Mouse (Mus musculus): Measurements from ENCODE around the gene Sbf2. TPM values are rescaled to one million over a fixed set of nuclear protein-coding genes. Genes with fewer than 3 reads are reported as not detected.

Sbf2 gene
- polyA plus RNA-seq, 1 experiment from 2014 or later = 24.7 TPM

GRCm38 (mm10) chr7:110285076-110285848 lies 329.5 kb downstream of the Sbf2 start:
- Histone ChIP-seq H3K27ac (ENCODE audit: low read length) (no peak overlapping the region), H3K4me2 (ENCODE audit: low read depth, low read length) (no peak overlapping the region), H3K36me3 (ENCODE audit: control insufficient read depth, insufficient read depth, low read length) (no peaks in the 10 kb centered on the region), H3K9ac (ENCODE audit: low read depth, low read length) (no peak overlapping the region), H3K4me3 (ENCODE audit: low read length) (no peak overlapping the region), H3K9me3 (ENCODE audit: control insufficient read depth, low read length) (no peaks in the 10 kb centered on the region), H3K27me3 (replicated peaks; ENCODE audit: control insufficient read depth, insufficient read depth, low read length) (no peaks in the 10 kb centered on the region), H3K4me1 (ENCODE audit: control insufficient read depth, insufficient read depth, low read length) (peaks cover 11% of the 10 kb centered on the region; the same call in 1 of the 2 replicates)
- ATAC-seq = no peak
- WGBS = 91% methylated on average over 12 of the region's 12 CpGs

- no peaks in the 10 kb centered on the region for H3K27me3 ChIP-seq (replicated peaks; ENCODE audit: control insufficient read depth, insufficient read depth, low read length)
- H3K36me3 ChIP-seq (ENCODE audit: control insufficient read depth, insufficient read depth, low read length) = 0 out of 2 replicates have a peak, but pooled peaks cover 6% of the 10 kb centered on the region
- ATAC-seq = no peak
- 89% methylated on average over 6 of the region's 6 CpGs for WGBS
- H3K27ac ChIP-seq (ENCODE audit: low read length) = no peak overlapping the region
- H3K9me3 ChIP-seq (ENCODE audit: control insufficient read depth, low read length) = no peaks in the 10 kb centered on the region
- peaks cover 15% of the 10 kb centered on the region for H3K4me1 ChIP-seq (ENCODE audit: control insufficient read depth, insufficient read depth, low read length)
- H3K4me3 ChIP-seq (ENCODE audit: low read length) = no peak overlapping the region
- no peak overlapping the region for H3K4me2 ChIP-seq (ENCODE audit: low read depth, low read length)
- H3K9ac ChIP-seq (ENCODE audit: low read depth, low read length) = no peak overlapping the region
Observed at GRCm38 (mm10) chr7:110283484-110284275, 331.0 kb downstream of the Sbf2 start.

GRCm38 (mm10) chr7:110282797-110283196 lies 331.9 kb downstream of the Sbf2 start:
- H3K9me3 ChIP-seq (ENCODE audit: control insufficient read depth, low read length) = no peaks in the 10 kb centered on the region
- 0 out of 2 replicates have a peak, but pooled peaks cover 6% of the 10 kb centered on the region for H3K36me3 ChIP-seq (ENCODE audit: control insufficient read depth, insufficient read depth, low read length)
- 81% methylated on average over 11 of the region's 11 CpGs for WGBS
- no peak overlapping the region for H3K4me3 ChIP-seq (ENCODE audit: low read length)
- H3K4me2 ChIP-seq (ENCODE audit: low read depth, low read length) = no peak overlapping the region
- H3K9ac ChIP-seq (ENCODE audit: low read depth, low read length) = no peak overlapping the region
- no peak overlapping the region for H3K27ac ChIP-seq (ENCODE audit: low read length)
- no peak for ATAC-seq
- no peaks in the 10 kb centered on the region for H3K27me3 ChIP-seq (replicated peaks; ENCODE audit: control insufficient read depth, insufficient read depth, low read length)
- peaks cover 11% of the 10 kb centered on the region for H3K4me1 ChIP-seq (ENCODE audit: control insufficient read depth, insufficient read depth, low read length)

DNA sequence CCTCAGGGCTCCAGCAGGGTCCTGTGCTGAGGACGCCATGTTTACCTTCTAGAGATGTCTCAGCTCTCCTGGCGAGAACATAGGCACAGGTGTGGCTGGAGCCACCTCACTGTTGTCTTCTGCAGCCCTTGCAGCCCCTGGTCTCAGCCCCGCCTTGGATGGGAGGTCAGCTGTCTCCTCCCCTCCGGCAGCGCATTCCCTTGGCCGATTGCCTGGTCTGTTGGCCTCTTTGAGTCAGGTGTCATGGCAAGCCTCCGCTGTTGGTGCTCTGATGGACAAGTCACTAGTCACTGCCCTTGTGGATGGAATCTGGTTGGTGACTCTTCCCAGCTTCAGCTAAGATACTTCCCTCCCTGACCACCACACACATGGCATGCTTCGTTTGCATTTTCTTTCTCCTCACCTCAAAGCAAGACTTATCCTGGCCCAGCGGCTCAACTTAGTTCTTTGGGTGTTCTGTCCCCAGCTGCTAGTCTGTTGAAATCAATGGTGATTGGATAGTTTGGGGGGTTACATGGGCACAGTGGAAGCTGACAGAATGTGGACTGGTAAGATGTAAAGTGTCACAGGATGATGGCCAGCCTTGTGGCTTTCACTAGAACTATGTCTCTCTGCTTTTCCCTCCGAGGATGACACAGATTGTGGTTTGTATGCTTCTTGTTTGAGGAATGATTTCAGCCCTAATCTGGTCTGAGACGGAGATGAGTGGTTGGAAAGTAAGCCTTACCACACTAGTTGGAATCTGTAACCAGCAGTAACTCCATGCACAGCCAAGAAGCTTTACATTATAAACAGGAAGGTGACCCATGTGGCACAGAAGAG lies 333.1 kb downstream of the Sbf2 start:
- Histone ChIP-seq H3K27me3 (replicated peaks; ENCODE audit: control insufficient read depth, insufficient read depth, low read length) (no peaks in the 10 kb centered on the region), H3K4me1 (ENCODE audit: control insufficient read depth, insufficient read depth, low read length) (peaks cover 7% of the 10 kb centered on the region), H3K36me3 (ENCODE audit: control insufficient read depth, insufficient read depth, low read length) (0 out of 2 replicates have a peak, but pooled peaks cover 6% of the 10 kb centered on the region), H3K27ac (ENCODE audit: low read length) (no peak overlapping the region), H3K9ac (ENCODE audit: low read depth, low read length) (no peak overlapping the region), H3K4me2 (ENCODE audit: low read depth, low read length) (no peak overlapping the region), H3K9me3 (ENCODE audit: control insufficient read depth, low read length) (no peaks in the 10 kb centered on the region), H3K4me3 (ENCODE audit: low read length) (no peak overlapping the region)
- no peak for ATAC-seq
- 92% methylated on average over 11 of the region's 11 CpGs for WGBS

DNA sequence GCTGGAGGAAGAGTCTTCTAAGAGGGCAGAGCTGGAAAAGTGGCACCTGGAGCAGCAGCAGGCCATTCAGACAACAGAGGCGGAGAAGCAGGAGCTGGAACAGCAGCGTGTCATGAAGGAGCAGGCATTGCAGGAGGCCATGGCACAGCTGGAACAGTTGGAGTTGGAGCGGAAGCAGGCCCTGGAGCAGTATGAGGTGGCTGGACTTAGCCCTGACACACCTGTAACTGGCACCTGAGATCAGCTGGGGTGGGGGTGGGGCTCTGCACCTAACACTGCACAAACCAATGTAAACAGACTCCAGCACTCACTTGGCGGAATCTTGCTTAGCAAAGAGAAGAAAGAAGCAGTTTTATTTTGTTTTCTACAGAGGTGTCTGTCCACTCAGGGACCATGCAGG lies 335.5 kb downstream of the Sbf2 start:
- Histone ChIP-seq H3K27ac (ENCODE audit: low read length) (peak overlapping the region; percentile 77), H3K9me3 (ENCODE audit: control insufficient read depth, low read length) (no peaks in the 10 kb centered on the region), H3K4me2 (ENCODE audit: low read depth, low read length) (no peak overlapping the region), H3K27me3 (replicated peaks; ENCODE audit: control insufficient read depth, insufficient read depth, low read length) (no peaks in the 10 kb centered on the region), H3K4me3 (ENCODE audit: low read length) (no peak overlapping the region), H3K9ac (ENCODE audit: low read depth, low read length) (peak overlapping the region; percentile 30; the same call in 1 of the 2 replicates), H3K36me3 (ENCODE audit: control insufficient read depth, insufficient read depth, low read length) (peaks cover 14% of the 10 kb centered on the region; the same call in 1 of the 2 replicates), H3K4me1 (ENCODE audit: control insufficient read depth, insufficient read depth, low read length) (peaks cover 7% of the 10 kb centered on the region)
- ATAC-seq = peak; percentile 95
- WGBS = 74% methylated on average over 4 of the region's 4 CpGs

DNA sequence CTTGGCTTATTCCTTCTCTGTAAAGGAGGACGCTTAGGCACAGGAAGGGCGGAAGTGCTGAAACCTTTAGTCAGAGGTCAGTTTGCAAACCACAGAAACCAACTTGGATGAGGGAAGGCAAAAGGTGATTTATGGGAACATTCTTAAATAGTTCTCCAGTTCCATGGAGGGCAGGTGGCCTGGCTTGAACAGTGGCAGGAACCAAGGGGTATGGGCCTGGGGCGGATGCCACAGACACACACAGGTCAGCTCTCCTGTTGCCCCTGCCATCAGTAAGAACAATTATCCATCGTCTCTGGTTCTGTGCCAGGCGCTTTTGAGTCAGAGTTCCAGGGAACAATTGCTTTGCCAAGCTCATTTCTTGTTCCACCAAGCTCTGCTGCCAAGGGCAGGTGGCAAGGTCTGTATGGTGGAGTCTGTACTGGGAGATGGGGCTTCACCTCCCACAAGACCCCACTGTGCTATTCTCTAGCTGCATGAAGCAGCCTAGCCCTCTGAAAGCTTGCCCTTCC lies 336.9 kb downstream of the Sbf2 start:
- no peak overlapping the region for H3K4me2 ChIP-seq (ENCODE audit: low read depth, low read length)
- H3K4me3 ChIP-seq (ENCODE audit: low read length) = no peak overlapping the region
- H3K27ac ChIP-seq (ENCODE audit: low read length) = no peak overlapping the region
- H3K9ac ChIP-seq (ENCODE audit: low read depth, low read length) = no peak overlapping the region
- H3K9me3 ChIP-seq (ENCODE audit: control insufficient read depth, low read length) = no peaks in the 10 kb centered on the region
- peaks cover 7% of the 10 kb centered on the region for H3K4me1 ChIP-seq (ENCODE audit: control insufficient read depth, insufficient read depth, low read length)
- H3K27me3 ChIP-seq (replicated peaks; ENCODE audit: control insufficient read depth, insufficient read depth, low read length) = no peaks in the 10 kb centered on the region
- ATAC-seq = no peak
- 87% methylated on average over 5 of the region's 5 CpGs for WGBS
- H3K36me3 ChIP-seq (ENCODE audit: control insufficient read depth, insufficient read depth, low read length) = peaks cover 14% of the 10 kb centered on the region; the same call in 1 of the 2 replicates

- Histone ChIP-seq H3K27ac (ENCODE audit: low read length) (no peak overlapping the region), H3K9ac (ENCODE audit: low read depth, low read length) (no peak overlapping the region), H3K36me3 (ENCODE audit: control insufficient read depth, insufficient read depth, low read length) (peaks cover 13% of the 10 kb centered on the region; the same call in 1 of the 2 replicates), H3K27me3 (replicated peaks; ENCODE audit: control insufficient read depth, insufficient read depth, low read length) (no peaks in the 10 kb centered on the region), H3K4me2 (ENCODE audit: low read depth, low read length) (no peak overlapping the region), H3K9me3 (ENCODE audit: control insufficient read depth, low read length) (no peaks in the 10 kb centered on the region), H3K4me3 (ENCODE audit: low read length) (no peak overlapping the region), H3K4me1 (ENCODE audit: control insufficient read depth, insufficient read depth, low read length) (no peaks in the 10 kb centered on the region; the same call in 1 of the 2 replicates)
- ATAC-seq = no peak
- WGBS = 77% methylated on average over 4 of the region's 4 CpGs
Observed at GRCm38 (mm10) chr7:110272434-110272833, 342.3 kb downstream of the Sbf2 start.

GRCm38 (mm10) chr7:110271814-110272213 lies 342.9 kb downstream of the Sbf2 start:
- Histone ChIP-seq H3K36me3 (ENCODE audit: control insufficient read depth, insufficient read depth, low read length) (peaks cover 13% of the 10 kb centered on the region; the same call in 1 of the 2 replicates), H3K4me1 (ENCODE audit: control insufficient read depth, insufficient read depth, low read length) (no peaks in the 10 kb centered on the region; the same call in 1 of the 2 replicates), H3K4me2 (ENCODE audit: low read depth, low read length) (no peak overlapping the region), H3K9me3 (ENCODE audit: control insufficient read depth, low read length) (no peaks in the 10 kb centered on the region), H3K4me3 (ENCODE audit: low read length) (no peak overlapping the region), H3K27me3 (replicated peaks; ENCODE audit: control insufficient read depth, insufficient read depth, low read length) (no peaks in the 10 kb centered on the region), H3K27ac (ENCODE audit: low read length) (no peak overlapping the region), H3K9ac (ENCODE audit: low read depth, low read length) (no peak overlapping the region)
- WGBS = 67% methylated on average over 9 of the region's 9 CpGs
- 0 out of 2 replicates have a peak, but pooled peaks have one; percentile 21 for ATAC-seq
